ENCODE assay signal across 19 mouse cellular contexts in the genomic region with DNA sequence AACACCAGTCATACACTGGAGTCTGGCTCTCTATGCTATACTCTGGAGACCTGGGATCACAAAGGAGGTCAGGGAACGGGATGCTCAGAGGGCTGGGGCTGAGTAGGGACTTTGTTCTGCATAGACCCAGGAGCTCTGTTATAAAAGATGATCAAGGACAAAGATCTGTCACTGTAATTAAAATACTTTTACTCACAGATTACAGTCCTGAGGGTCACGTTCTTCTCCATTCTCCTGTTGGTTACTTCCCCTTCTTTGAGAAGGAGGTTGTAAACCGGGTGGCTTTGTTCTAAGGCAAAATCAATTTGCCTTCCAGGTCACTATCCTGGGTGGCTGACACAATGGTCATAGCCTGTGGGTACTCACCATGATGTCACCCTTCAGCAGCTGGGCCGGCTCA.
DNase-seq lines count a peak whose midpoint lies in the region; TF ChIP-seq lines count a peak whose summit lies in the region.
"Had no signal": no experiment of that assay in that cellular context is flagged by ENCODE, and none has a peak within 500 bp of the region (broad histone marks: within the 10 kb centered on the region; RNA-seq: fewer than 3 reads in every experiment).

No protein-coding gene starts in this region.

- no peak overlapping the region for H3K4me3 ChIP-seq in layer of hippocampus, adult 2 months
- H3K4me3 ChIP-seq: embryonic facial prominence, embryonic 10.5 days; embryonic facial prominence, embryonic 12.5 days; erythroblast, embryonic 14.5 days; forebrain, embryonic 10.5 days had no signal

- DNase-seq in layer of hippocampus, adult 2 months (ENCODE audit: low spot score in 2 of 2) = no peak
- no peak for DNase-seq in layer of hippocampus, postnatal 14 days (ENCODE audit: low spot score in 2 of 2)
- peak; percentile 92 for DNase-seq in Muller cell, postnatal 12 days (ENCODE audit: inconsistent ontology term)
- DNase-seq in retina, embryonic 14.5 days (ENCODE audit: low spot score) = peak; percentile 53
- peak; percentile 9 for DNase-seq in retina, postnatal 7 days (ENCODE audit: low read depth, low spot score)
- no peak for DNase-seq in B cell, adult 2 months
- DNase-seq in natural killer cell, adult 2 months (ENCODE audit: low spot score in 2 of 2) = no peak
- DNase-seq in cerebellum, adult 18-20 months = no peak
- DNase-seq: adrenal gland, adult 8-10 months; adrenal gland, postnatal 14 days; adrenal gland, postnatal 36 days; cerebellum, adult 11-12 months; cerebellum, adult 8-10 months; cerebellum, adult 9-11 months; cerebellum, postnatal 25 days had no signal

- peak overlapping the region; percentile 32; the same call in 1 of the 2 replicates for H3K27ac ChIP-seq in layer of hippocampus, adult 2 months
- H3K27ac ChIP-seq: embryonic facial prominence, embryonic 10.5 days; embryonic facial prominence, embryonic 12.5 days; forebrain, embryonic 10.5 days had no signal

- TF ChIP-seq CTCF in layer of hippocampus, adult 2 months (conservative IDR thresholded peaks at IDR 0.05) = no peak

Comparison
In these comparisons a context has a peak if more than half of its experiments do, and no peak if none do; other contexts are left out.
1. DNase-seq: peak in Muller cell, postnatal 12 days (single experiment), retina, embryonic 14.5 days (single experiment) and retina, postnatal 7 days (single experiment); none in layer of hippocampus, adult 2 months (0 of 2), layer of hippocampus, postnatal 14 days (0 of 2), B cell, adult 2 months (0 of 2), natural killer cell, adult 2 months (0 of 2) and cerebellum, adult 18-20 months (0 of 2).